Mouse (Mus musculus) gonadal fat pad, adult 2 months (tissue): ENCODE results near the gene Zfp831. TPM values are rescaled to one million over a fixed set of nuclear protein-coding genes. Genes with fewer than 3 reads are reported as not detected.

Experiments
- DNase-seq: peaks from one replicate; pipeline ENCODE4 v3.0.0-alpha.2; 2012; ENCODE audit warnings: low read depth
- polyA plus RNA-seq: library from polyadenylated mRNA; depleted of rRNA; stranded (reverse); fragments of >200 nt; gene quantifications from 2 replicates; pipeline ENCODE4 v1.2.3, GENCODE M21; 2012; rRNA removed

The Zfp831 gene
- polyA plus RNA-seq: 0.04 and 0.08 TPM in 2 replicates

- DNase-seq: no peak
Observed at GRCm38 (mm10) chr2:174643448-174644144, at the start of gene Zfp831. Zfp831 (plus strand) TSS chr2:174643534.

GRCm38 (mm10) chr2:174594965-174595364, 48.4 kb upstream of the Zfp831 start:
- no peak for DNase-seq

GRCm38 (mm10) chr2:174595611-174596010, 47.7 kb upstream of the Zfp831 start:
- no peak for DNase-seq

GRCm38 (mm10) chr2:174596457-174596856, 46.9 kb upstream of the Zfp831 start:
- DNase-seq: no peak

GRCm38 (mm10) chr2:174598451-174598850, 44.9 kb upstream of the Zfp831 start:
- DNase-seq: no peak

GRCm38 (mm10) chr2:174599071-174599635, 44.2 kb upstream of the Zfp831 start:
- no peak for DNase-seq

GRCm38 (mm10) chr2:174599853-174600271, 43.5 kb upstream of the Zfp831 start:
- DNase-seq: no peak

- DNase-seq: no peak
Observed at GRCm38 (mm10) chr2:174601938-174602685, 41.2 kb upstream of the Zfp831 start.

GRCm38 (mm10) chr2:174603321-174603720, 40.0 kb upstream of the Zfp831 start:
- no peak for DNase-seq

GRCm38 (mm10) chr2:174605020-174605419, 38.3 kb upstream of the Zfp831 start:
- no peak for DNase-seq

GRCm38 (mm10) chr2:174605442-174606087, 37.8 kb upstream of the Zfp831 start:
- no peak for DNase-seq

- DNase-seq: no peak
Observed at GRCm38 (mm10) chr2:174606376-174606775, 37.0 kb upstream of the Zfp831 start.

- no peak for DNase-seq
Observed at GRCm38 (mm10) chr2:174609892-174610291, 33.4 kb upstream of the Zfp831 start.

- DNase-seq: no peak
Observed at GRCm38 (mm10) chr2:174612386-174613063, 30.8 kb upstream of the Zfp831 start.

GRCm38 (mm10) chr2:174613221-174613620, 30.1 kb upstream of the Zfp831 start:
- no peak for DNase-seq

GRCm38 (mm10) chr2:174613921-174614441, 29.4 kb upstream of the Zfp831 start:
- DNase-seq: no peak

GRCm38 (mm10) chr2:174621881-174622280, 21.5 kb upstream of the Zfp831 start:
- DNase-seq: no peak

- no peak for DNase-seq
Observed at GRCm38 (mm10) chr2:174624430-174624829, 18.9 kb upstream of the Zfp831 start.

- no peak for DNase-seq
Observed at GRCm38 (mm10) chr2:174627021-174627420, 16.3 kb upstream of the Zfp831 start.

- no peak for DNase-seq
Observed at GRCm38 (mm10) chr2:174629299-174629850, 14.0 kb upstream of the Zfp831 start.

- no peak for DNase-seq
Observed at GRCm38 (mm10) chr2:174636750-174637149, 6.6 kb upstream of the Zfp831 start.
